Mouse (Mus musculus): ENCODE results near the gene Clec10a.

- TF ChIP-seq CTCF (IDR thresholded peaks at IDR 0.05) (no peak), POLR2A (IDR thresholded peaks at IDR 0.05; ENCODE audit: insufficient read depth, low read depth, low read length) (no peak), EP300 (IDR thresholded peaks at IDR 0.05; ENCODE audit: insufficient read depth, low read depth, low read length) (no peak)
Observed at GRCm38 (mm10) chr11:70219873-70220272, 63.9 kb downstream of the Clec10a start.

Measured in heart, adult 2 months (tissue).